Mouse (Mus musculus) embryonic stem cell, embryonic (primary cell): ENCODE data around the gene Gm20820.
"Not testable (repeated sequence)": the region's sequence is repeated elsewhere in the genome, so short reads cannot be mapped to it uniquely, and the experiment has no call there.

Source experiments
- CTCF ChIA-PET, 4 experiments: fragments of 300-600 bp in 2 of 4; fragments of 350-600 bp in 2 of 4; sonication (Branson Sonifier 250); formaldehyde crosslinking; loops; one replicate each; lab custom pipeline; 2022; ENCODE audit warnings: inconsistent platforms in 2 of 4; lab: Charles Lee
- POLR2A ChIA-PET, 4 experiments: fragments of 300-600 bp in 2 of 4; fragments of 350-600 bp in 2 of 4; sonication (Branson Sonifier 250); formaldehyde crosslinking; loops; one replicate each; lab custom pipeline; 2022; ENCODE audit warnings: antibody characterized with exemption in 4 of 4, inconsistent platforms in 1 of 4; lab: Charles Lee

Gm20820 gene

DNA sequence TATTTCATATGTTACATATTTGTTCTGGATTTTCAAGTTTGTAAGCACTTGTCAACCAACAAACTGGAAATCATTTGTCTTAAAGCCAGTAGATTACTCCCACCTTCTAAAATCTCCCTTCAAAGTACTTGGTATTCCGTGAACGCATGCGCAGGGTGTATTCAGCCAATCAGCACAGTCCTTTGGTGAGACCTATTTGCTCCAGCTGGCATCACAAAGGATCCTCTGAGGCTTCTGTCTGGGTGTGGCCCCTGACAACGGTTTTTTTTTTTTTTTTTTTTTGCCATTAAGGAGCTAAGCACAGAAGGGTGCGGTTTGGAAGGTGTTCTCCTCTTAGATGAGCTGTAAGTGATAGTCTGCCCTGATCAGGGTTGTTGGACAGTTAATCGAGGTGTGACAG is at the start of gene Gm20820:
Gm20820 (plus strand) TSS at position 301 of the 400 bp plus-strand sequence.
- CTCF ChIA-PET = not testable (repeated sequence)

More for the DNA sequence above, at the start of gene Gm20820:
- POLR2A ChIA-PET = not testable (repeated sequence)
